Mouse (Mus musculus): Measurements from ENCODE around the gene Gpd2.

GRCm38 (mm10) chr2:57256459-57256858, 19.0 kb downstream of the Gpd2 start:
- TF ChIP-seq CTCF (IDR thresholded peaks at IDR 0.05; ENCODE audit: low read depth, low read length) (no peak), POLR2AphosphoS5 (IDR thresholded peaks at IDR 0.05; ENCODE audit: insufficient replicate concordance, low read depth, low read length) (no peak), GATA1 (IDR thresholded peaks at IDR 0.05; ENCODE audit: borderline replicate concordance, low read length) (no peak), TAL1 (conservative IDR thresholded peaks at IDR 0.05; ENCODE audit: low read depth, low read length) (no peak)

Data from G1E (cell line).